Comparison of ENCODE assay signal across 16 mouse cellular contexts in the genomic region with DNA sequence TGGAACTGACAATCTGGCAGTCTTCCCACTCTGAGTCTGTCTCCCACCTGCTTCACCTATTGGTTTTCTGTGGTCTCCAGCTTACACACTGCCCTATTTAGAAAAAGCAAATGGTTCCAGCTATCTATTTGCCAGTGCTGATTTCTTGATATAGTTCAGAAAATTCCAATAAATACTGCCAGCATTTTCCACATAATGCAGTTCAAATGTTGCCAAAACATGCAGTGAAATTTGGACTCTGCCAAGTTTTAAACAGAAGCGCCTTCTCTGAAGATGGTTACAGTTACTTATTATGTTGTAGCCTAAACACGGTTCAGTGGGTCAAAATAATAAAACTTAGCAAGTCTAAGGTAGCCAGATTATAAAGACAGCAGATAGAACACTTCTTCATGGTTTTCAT.
"Had no signal": no experiment of that assay in that cellular context is flagged by ENCODE, and none has a peak within 500 bp of the region (broad histone marks: within the 10 kb centered on the region; RNA-seq: fewer than 3 reads in every experiment).

No protein-coding gene starts in this region.

- H3K27me3 ChIP-seq: limb, embryonic 13.5 days; liver, embryonic 13.5 days; lung, embryonic 15.5 days; megakaryocyte, embryonic 14.5 days had no signal

- ATAC-seq: liver, postnatal 0 days; midbrain, embryonic 16.5 days had no signal

- H3K4me3 ChIP-seq: layer of hippocampus, adult 2 months; limb, embryonic 13.5 days; liver, embryonic 13.5 days; lung, embryonic 15.5 days; megakaryocyte, embryonic 14.5 days had no signal

- DNase-seq: kidney, adult 18-20 months; kidney, postnatal 4 days; liver, embryonic 13.5 days; liver, postnatal 0 days; lung, postnatal 14 days; right cerebral cortex, adult 18-20 months; thymus, postnatal 4 days had no signal

- H3K27ac ChIP-seq: kidney, postnatal 0 days; layer of hippocampus, adult 2 months; limb, embryonic 13.5 days; liver, embryonic 13.5 days; lung, embryonic 15.5 days; macrophage; stomach, postnatal 0 days had no signal

- H3K36me3 ChIP-seq: limb, embryonic 13.5 days; liver, embryonic 13.5 days; lung, embryonic 15.5 days had no signal

- H3K4me1 ChIP-seq: limb, embryonic 13.5 days; liver, embryonic 13.5 days; lung, embryonic 15.5 days; megakaryocyte, embryonic 14.5 days had no signal

- H3K9me3 ChIP-seq: limb, embryonic 13.5 days; liver, embryonic 13.5 days; lung, embryonic 15.5 days had no signal

- H3K9ac ChIP-seq: limb, embryonic 13.5 days; liver, embryonic 13.5 days; liver, postnatal 0 days; lung, embryonic 15.5 days had no signal

- H3K4me2 ChIP-seq: limb, embryonic 13.5 days; liver, embryonic 13.5 days; lung, embryonic 15.5 days; midbrain, embryonic 11.5 days had no signal
